Mouse (Mus musculus) C2C12 (cell line): ENCODE data around the gene Myd88. TPM values are rescaled to one million over a fixed set of nuclear protein-coding genes. Genes with fewer than 3 reads are reported as not detected.
"Not testable (repeated sequence)": the region's sequence is repeated elsewhere in the genome, so short reads cannot be mapped to it uniquely, and the experiment has no call there.

Experiments used
- H3K27me3 ChIP-seq: one replicate; pipeline ENCODE4 v1.6.1; 2011; ENCODE audit not compliant: control insufficient read depth, insufficient read depth, insufficient read length
- H3K36me3 ChIP-seq: one replicate; pipeline ENCODE4 v1.6.1; 2011; ENCODE audit not compliant: control insufficient read depth, insufficient read depth
- H3K4me3 ChIP-seq: one replicate; pipeline ENCODE4 v1.5.1; 2011; ENCODE audit warnings: mild to moderate bottlenecking, control low read depth; ENCODE audit not compliant: poor library complexity, insufficient read depth, severe bottlenecking
- H3K79me2 ChIP-seq: one replicate; pipeline ENCODE4 v1.6.1; 2011; ENCODE audit not compliant: control insufficient read depth, insufficient read depth
- H3K79me3 ChIP-seq: one replicate; pipeline ENCODE4 v1.6.1; 2011; ENCODE audit warnings: low read depth, control low read depth
- H3ac ChIP-seq: one replicate; pipeline ENCODE3; 2011; ENCODE audit warnings: low read depth; ENCODE audit not compliant: control insufficient read depth, insufficient read length
- CEBPB ChIP-seq: IDR thresholded peaks from one replicate; pipeline ENCODE4 v1.6.1; 2011; ENCODE audit warnings: low read depth, mild to moderate bottlenecking, control low read depth, moderate library complexity
- CTCF ChIP-seq: IDR thresholded peaks from one replicate; pipeline ENCODE4 v1.5.1; 2011; ENCODE audit not compliant: control insufficient read depth, insufficient read depth, insufficient read length
- FOSL1 ChIP-seq: IDR thresholded peaks from one replicate; pipeline ENCODE4 v1.8.0; 2011; ENCODE audit warnings: mild to moderate bottlenecking, low read length; ENCODE audit not compliant: poor library complexity, insufficient read depth, severe bottlenecking
- MAX ChIP-seq: IDR thresholded peaks from one replicate; pipeline ENCODE4 v1.6.1; 2011; ENCODE audit warnings: mild to moderate bottlenecking, control low read depth
- MYOD1 ChIP-seq: IDR thresholded peaks from one replicate; pipeline ENCODE4 v1.6.1; 2011; ENCODE audit warnings: low read depth; ENCODE audit not compliant: control insufficient read depth, insufficient read length
- MYOG ChIP-seq: IDR thresholded peaks from one replicate; pipeline ENCODE4 v1.6.1; 2011; ENCODE audit not compliant: control insufficient read depth, insufficient read length; ENCODE audit errors: extremely low read depth
- USF1 ChIP-seq: IDR thresholded peaks from one replicate; pipeline ENCODE4 v1.6.1; 2011; ENCODE audit warnings: low read depth, mild to moderate bottlenecking, control low read depth, moderate library complexity
- polyA plus RNA-seq: library from polyadenylated mRNA; unstranded; fragments of >200 nt; fragmentation: generic; extraction: Trizol; gene quantifications from one replicate; pipeline ENCODE4 v1.2.1, GENCODE M21; 2012; ENCODE audit warnings: missing spikeins

Gene Myd88
- polyA plus RNA-seq, 1 experiment = 19.5 TPM

DNA sequence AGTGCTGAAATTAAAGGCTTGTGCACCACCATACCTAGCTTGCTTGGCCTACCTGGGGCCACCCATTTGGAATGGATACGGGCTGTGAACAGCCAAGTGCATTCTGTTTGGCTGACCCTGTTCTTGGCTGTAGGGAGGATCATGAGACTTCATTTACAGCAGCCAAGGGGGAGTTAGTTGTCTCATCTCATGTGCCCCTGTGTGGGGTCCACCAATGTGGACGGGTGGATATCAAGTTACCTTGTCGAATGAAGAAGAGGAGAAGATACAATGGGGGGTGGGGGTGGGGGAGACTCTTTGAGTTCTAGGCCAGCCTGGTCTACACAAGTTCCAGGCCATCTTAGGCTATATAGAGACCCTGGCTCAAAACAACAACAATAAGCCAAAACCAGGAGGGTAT lies 33.8 kb upstream of the Myd88 start:
- no peaks in the 10 kb centered on the region for H3K79me2 ChIP-seq
- no peaks in the 10 kb centered on the region for H3K27me3 ChIP-seq
- TF ChIP-seq MAX (no peak), CEBPB (no peak), CTCF (no peak), USF1 (no peak), FOSL1 (no peak), MYOG (no peak), MYOD1 (no peak)
- H3ac ChIP-seq = no peak overlapping the region
- no peak overlapping the region for H3K4me3 ChIP-seq
- H3K36me3 ChIP-seq = no peaks in the 10 kb centered on the region
- H3K79me3 ChIP-seq = no peaks in the 10 kb centered on the region

DNA sequence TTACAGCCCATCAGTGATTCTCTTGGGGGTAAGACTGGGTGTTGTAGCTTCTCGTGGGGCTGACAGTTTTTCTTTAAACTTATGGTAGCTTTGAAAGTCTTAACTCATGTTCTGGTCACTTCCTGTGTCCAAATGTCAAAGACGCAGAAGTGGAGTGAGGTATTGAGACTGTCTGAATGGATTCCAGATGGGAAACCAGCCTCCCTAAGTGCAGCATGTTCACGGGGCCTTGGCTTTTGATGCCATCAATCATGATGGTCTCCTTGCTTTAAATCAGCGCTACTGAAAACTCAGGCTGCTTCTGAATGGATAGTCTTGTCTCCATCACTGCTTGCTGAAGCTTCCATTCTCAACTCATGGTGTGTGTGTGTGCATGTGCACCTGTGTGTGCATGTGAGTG lies 30.0 kb upstream of the Myd88 start:
- no peaks in the 10 kb centered on the region for H3K79me2 ChIP-seq
- H3ac ChIP-seq = no peak overlapping the region
- no peaks in the 10 kb centered on the region for H3K36me3 ChIP-seq
- H3K79me3 ChIP-seq = no peaks in the 10 kb centered on the region
- TF ChIP-seq CTCF (no peak), CEBPB (no peak), MYOG (no peak), MYOD1 (no peak), MAX (no peak), USF1 (no peak), FOSL1 (no peak)
- no peak overlapping the region for H3K4me3 ChIP-seq
- H3K27me3 ChIP-seq = no peaks in the 10 kb centered on the region

DNA sequence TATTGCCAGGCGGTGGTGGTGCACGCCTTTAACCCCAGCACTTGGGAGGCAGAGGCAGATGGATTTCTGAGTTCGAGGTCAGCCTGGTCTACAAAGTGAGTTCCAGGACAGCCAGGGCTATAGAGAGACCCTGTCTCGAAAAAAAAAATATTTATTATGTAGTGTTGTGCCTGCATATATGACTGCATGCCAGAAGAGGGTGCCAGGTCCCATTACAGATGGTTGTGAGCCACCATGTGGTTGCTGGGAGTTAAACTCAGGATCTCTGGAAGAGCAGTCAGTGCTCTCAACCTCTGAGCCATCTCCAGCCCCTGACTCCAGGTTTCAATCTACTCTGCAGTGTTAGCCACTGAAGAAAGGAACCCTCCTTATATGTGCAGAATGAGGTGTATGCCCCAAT lies 29.6 kb upstream of the Myd88 start:
- not testable (repeated sequence) for H3K4me3 ChIP-seq, H3K79me3 ChIP-seq, H3ac ChIP-seq, H3K79me2 ChIP-seq, H3K27me3 ChIP-seq, H3K36me3 ChIP-seq

DNA sequence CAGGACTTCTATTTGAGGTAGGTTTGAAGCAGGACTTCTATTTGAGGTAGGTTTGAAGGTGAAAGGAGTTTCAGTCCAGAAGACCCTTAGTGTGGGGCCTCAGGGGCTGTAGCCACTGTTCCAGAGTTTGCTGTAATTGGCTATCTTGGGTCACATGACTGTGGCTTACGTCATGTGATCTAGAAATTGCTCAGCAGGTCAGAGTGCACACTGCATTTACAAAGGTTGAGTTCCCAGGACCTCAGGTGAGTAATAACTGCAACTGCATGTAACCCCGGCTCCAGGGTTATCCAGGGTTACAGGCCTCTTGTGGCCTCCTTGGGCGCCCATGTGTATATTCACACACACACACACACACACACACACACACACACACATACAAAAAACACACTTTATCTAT lies 27.2 kb upstream of the Myd88 start:
- Histone ChIP-seq H3K36me3 (no peaks in the 10 kb centered on the region), H3K27me3 (no peaks in the 10 kb centered on the region), H3K79me2 (no peaks in the 10 kb centered on the region), H3K79me3 (no peaks in the 10 kb centered on the region), H3K4me3 (no peak overlapping the region), H3ac (no peak overlapping the region)
- TF ChIP-seq USF1 = peak; percentile 52
- no peak for TF ChIP-seq MYOD1

DNA sequence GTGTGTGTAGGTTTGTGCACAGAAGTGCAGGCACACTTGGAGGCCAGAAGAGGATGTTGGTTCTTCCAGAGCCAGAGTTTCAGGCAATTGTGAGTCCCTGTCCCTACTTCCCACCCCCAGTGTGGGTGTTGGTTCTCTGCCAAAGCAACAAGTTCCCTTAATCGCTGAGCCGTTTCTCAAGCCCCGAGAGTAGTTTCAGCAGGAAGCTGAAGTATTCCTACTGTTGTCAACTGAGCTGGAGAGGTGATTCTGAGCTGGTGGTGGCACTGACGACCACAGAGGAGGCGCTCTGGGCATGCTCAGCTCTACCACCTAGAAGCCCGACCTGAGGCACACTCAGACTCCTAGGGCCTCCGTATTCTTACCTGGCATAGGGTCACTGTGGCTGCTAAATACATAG lies 24.1 kb upstream of the Myd88 start, which contains the start of gene Slc22a14:
Gene Slc22a14, minus strand, starts transcription at position 270 of the 400 bp plus-strand sequence.
- TF ChIP-seq USF1 (no peak), CTCF (no peak), FOSL1 (no peak), MAX (no peak), MYOD1 (no peak), MYOG (no peak), CEBPB (no peak)
- Histone ChIP-seq H3K79me2 (no peaks in the 10 kb centered on the region), H3K4me3 (no peak within 1 kb of the TSS), H3K79me3 (no peaks in the 10 kb centered on the region), H3ac (no peak within 1 kb of the TSS), H3K27me3 (no peaks in the 10 kb centered on the region), H3K36me3 (no peaks in the 10 kb centered on the region)

DNA sequence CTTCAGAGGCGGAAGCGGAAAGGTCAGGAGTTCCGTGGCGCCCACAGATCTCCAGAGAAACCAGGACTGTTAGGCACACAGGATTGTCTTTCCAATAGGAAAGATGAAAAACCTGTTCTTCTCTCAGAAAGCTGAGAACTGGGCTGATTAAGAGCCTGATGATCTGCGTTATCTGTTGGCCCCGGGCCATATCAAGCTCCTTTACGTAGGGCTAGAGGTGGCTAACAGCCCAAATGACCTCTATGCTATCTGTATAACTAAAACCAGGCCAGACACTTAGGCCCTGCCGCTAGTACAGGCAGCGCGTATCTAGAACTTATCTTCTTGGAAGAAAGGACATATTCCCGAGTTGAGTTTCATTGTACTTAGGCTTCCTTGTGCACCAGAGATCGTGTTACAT lies 22.0 kb upstream of the Myd88 start:
- Histone ChIP-seq H3K79me3 (no peaks in the 10 kb centered on the region), H3K79me2 (no peaks in the 10 kb centered on the region)
- TF ChIP-seq CEBPB (no peak), MYOG (no peak), MYOD1 (no peak), FOSL1 (no peak), USF1 (no peak), CTCF (no peak), MAX (no peak)

More for the DNA sequence above, 22.0 kb upstream of the Myd88 start:
- Histone ChIP-seq H3ac (no peak overlapping the region), H3K36me3 (no peaks in the 10 kb centered on the region), H3K4me3 (no peak overlapping the region), H3K27me3 (no peaks in the 10 kb centered on the region)
